Mouse (Mus musculus) heart, postnatal 0 days (tissue): ENCODE data around the gene Dvl2. TPM values are rescaled to one million over a fixed set of nuclear protein-coding genes. Genes with fewer than 3 reads are reported as not detected.

Experiments
- ATAC-seq: fragments of 200-750 bp; cut with Nextera tagmentation; 2 replicates; pipeline ENCODE4 v1.8.0; 2017; ENCODE audit warnings: low read depth, moderate number of reproducible peaks, moderate library complexity; ENCODE audit not compliant: insufficient read depth
- DNase-seq: peaks from one replicate; pipeline ENCODE4 v3.0.0-alpha.2; 2016; ENCODE audit warnings: low spot score
- H3K27ac ChIP-seq: fragments of 300-500 bp; sonication (generic); 2 replicates; pipeline ENCODE4 v1.5.1; 2014; ENCODE audit warnings: low read depth, mild to moderate bottlenecking
- H3K27me3 ChIP-seq: fragments of 300-500 bp; sonication (generic); 2 replicates; pipeline ENCODE4 v1.6.1; 2014; ENCODE audit warnings: low read length, mixed read lengths; ENCODE audit not compliant: control insufficient read depth, insufficient read depth
- H3K36me3 ChIP-seq: fragments of 300-500 bp; sonication (generic); replicated peaks from 2 replicates; pipeline ENCODE4 v1.6.1; 2014; ENCODE audit warnings: low read length, mixed read lengths; ENCODE audit not compliant: control insufficient read depth, insufficient read depth
- H3K4me1 ChIP-seq: fragments of 300-500 bp; sonication (generic); 2 replicates; pipeline ENCODE4 v1.6.1; 2014; ENCODE audit warnings: antibody characterized with exemption; ENCODE audit not compliant: control insufficient read depth, insufficient read depth
- H3K4me2 ChIP-seq: fragments of 300-500 bp; sonication (generic); 2 replicates; pipeline ENCODE4 v1.6.1; 2014; ENCODE audit warnings: low read depth, mild to moderate bottlenecking, low read length, moderate library complexity
- H3K4me3 ChIP-seq: fragments of 300-500 bp; sonication (generic); 2 replicates; pipeline ENCODE4 v1.5.1; 2014; ENCODE audit warnings: low read depth, low read length
- H3K9ac ChIP-seq: fragments of 300-500 bp; sonication (generic); replicated peaks from 2 replicates; pipeline ENCODE4 v1.6.1; 2014; ENCODE audit warnings: low read depth, low read length, mixed read lengths
- H3K9me3 ChIP-seq: fragments of 300-500 bp; sonication (generic); replicated peaks from 2 replicates; pipeline ENCODE4 v1.6.1; 2016; ENCODE audit warnings: low read length; ENCODE audit not compliant: control insufficient read depth
- CTCF ChIP-seq: IDR thresholded peaks from 2 replicates; pipeline ENCODE4 v1.5.1; 2016; ENCODE audit warnings: antibody characterized with exemption, control low read depth, low read depth
- EP300 ChIP-seq: IDR thresholded peaks from 2 replicates; pipeline ENCODE4 v1.6.1; 2016; ENCODE audit warnings: antibody characterized with exemption, low read depth
- WGBS: fragments of 180-500 bp; shearing (Covaris S2); extraction: QIAGEN DNeasy Blood & Tissue Kit; methylation state at CpG from one replicate; pipeline ENCODE4 v1.1.7; 2014; 5-methylcytosine and 5-hydroxymethylcytosine counted together
- polyA plus RNA-seq: library from polyadenylated mRNA; unstranded; fragments of >200 nt; fragmentation: Nextera tagmentation; extraction: Ambion mirVana; gene quantifications from 2 replicates; pipeline ENCODE4 v1.2.1, GENCODE M21; 2015
- total RNA-seq: library from RNA; depleted of rRNA; stranded (reverse); fragments of >200 nt; gene quantifications from 2 replicates; pipeline ENCODE4 v1.2.3, GENCODE M21; 2014; ENCODE audit warnings: low replicate concordance

Gene Dvl2
- total and polyA plus RNA-seq, 2 experiments from 2014 or later, result 6.5 to 10.8 TPM

DNA sequence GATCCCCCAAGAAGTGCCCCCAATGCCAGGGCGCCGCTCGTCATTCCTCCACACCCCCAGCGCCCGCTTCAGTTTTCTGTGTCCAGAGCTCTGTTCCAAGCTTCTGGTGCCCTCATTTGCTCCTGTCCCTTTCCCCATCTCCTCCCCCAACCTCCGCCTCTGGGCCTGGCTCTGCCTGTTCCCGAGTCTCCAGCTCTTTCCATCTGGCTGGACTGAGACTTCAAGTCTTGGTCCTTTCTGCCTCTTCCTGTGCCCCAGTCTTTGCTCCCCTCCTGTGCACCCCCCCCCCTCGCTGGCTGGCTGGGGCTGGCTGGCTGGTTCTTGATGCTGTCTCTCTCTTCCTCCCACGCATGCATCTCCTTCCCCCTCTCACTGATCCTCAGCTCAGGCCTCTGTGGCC lies 27.0 kb downstream of the Dvl2 start:
- no peak for ATAC-seq
- Histone ChIP-seq H3K4me2 (peak overlapping the region; percentile 60), H3K27ac (peak overlapping the region; percentile 46; the same call in 1 of the 2 replicates), H3K9ac (no peak overlapping the region), H3K36me3 (peaks cover 12% of the 10 kb centered on the region), H3K9me3 (no peaks in the 10 kb centered on the region), H3K4me1 (peaks cover 19% of the 10 kb centered on the region; the same call in 1 of the 2 replicates), H3K4me3 (peak overlapping the region; percentile 35; the same call in 1 of the 2 replicates), H3K27me3 (peaks cover 12% of the 10 kb centered on the region; the same call in 1 of the 2 replicates)
- DNase-seq, result no peak
- WGBS, result 52% methylated on average over 9 of the region's 9 CpGs
- TF ChIP-seq CTCF, result no peak
- no peak for TF ChIP-seq EP300

DNA sequence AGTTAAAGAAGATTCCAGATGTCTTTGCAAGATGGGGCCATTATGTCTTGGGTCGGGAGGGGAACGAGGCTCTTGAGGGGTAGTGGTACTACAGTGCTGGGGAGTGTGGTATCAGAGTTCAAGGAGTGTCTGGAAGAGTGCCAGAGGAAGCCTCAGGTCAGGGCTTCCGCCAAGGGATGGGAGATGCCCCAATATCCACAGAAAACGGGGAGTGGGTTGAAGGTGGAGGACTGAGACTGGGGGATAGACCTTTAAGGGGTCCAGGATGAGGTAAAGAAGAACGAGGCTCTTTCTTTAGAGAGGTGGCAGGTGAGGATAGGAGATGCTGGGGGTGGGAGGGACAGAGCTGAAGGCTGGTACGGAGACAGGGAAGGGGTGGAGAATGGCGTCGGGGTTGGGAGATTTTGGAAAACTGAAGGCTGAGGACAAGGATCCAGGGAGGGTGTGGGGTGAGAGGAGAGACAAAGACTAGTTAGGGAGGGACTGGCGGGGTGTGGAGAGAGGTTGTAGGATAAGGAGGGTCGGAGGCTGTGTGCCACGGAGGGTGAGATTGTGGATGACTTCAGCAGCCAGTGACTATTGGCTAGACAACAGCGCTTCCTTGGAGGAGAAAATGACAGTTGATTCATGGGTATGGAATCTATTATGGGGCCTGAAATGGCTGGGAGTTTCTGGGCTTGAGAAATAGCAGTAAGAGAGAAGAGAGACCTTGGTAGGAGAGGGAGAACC lies 28.2 kb downstream of the Dvl2 start:
- peak overlapping the region; percentile 60 for H3K4me2 ChIP-seq
- no peak for TF ChIP-seq EP300
- TF ChIP-seq CTCF, result no peak
- peaks cover 12% of the 10 kb centered on the region for H3K36me3 ChIP-seq
- H3K9ac ChIP-seq, result no peak overlapping the region
- peak overlapping the region; percentile 6; the same call in 1 of the 2 replicates for H3K4me3 ChIP-seq
- WGBS, result 25% methylated on average over 12 of the region's 12 CpGs
- peaks cover 12% of the 10 kb centered on the region; the same call in 1 of the 2 replicates for H3K27me3 ChIP-seq
- H3K4me1 ChIP-seq, result peaks cover 19% of the 10 kb centered on the region; the same call in 1 of the 2 replicates
- no peak for ATAC-seq
- DNase-seq, result no peak
- peak overlapping the region; percentile 56 for H3K27ac ChIP-seq
- no peaks in the 10 kb centered on the region for H3K9me3 ChIP-seq

DNA sequence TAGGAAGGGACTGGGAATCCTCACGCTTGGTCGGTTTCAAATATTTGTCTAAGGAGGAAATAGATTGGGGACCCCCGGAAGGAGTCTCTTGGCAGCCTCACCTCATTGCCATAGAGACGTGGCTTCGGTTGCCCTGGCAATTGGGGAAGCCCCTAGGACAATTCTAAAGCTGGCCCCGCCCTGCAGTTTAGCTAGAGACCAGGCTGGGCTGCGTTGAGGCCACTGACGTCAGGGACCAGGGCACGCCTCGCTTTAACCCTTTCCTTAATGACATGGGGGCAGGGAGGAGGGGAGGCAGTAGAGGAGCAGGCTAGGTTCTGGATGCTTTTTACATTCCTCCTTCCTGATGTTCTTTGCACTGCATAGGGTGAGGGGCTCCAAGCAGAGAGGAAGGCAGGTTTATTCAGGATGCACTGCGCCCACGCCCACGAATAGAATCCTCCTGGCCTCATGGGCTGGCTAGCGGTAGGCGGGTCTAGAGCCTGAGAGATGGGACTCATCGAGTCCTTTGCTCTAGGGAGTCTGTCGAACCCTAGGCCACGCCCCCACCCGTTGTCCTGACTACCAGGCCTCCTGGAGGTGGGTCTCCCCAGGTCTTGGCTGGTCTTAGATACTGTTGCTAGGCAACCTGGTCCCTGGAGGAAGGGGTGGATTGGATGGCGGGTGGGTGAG lies 28.9 kb downstream of the Dvl2 start:
- H3K4me3 ChIP-seq, result peak overlapping the region; percentile 6
- peak overlapping the region; percentile 60 for H3K4me2 ChIP-seq
- peak; percentile 63 for DNase-seq
- peaks cover 15% of the 10 kb centered on the region; the same call in 1 of the 2 replicates for H3K4me1 ChIP-seq
- peaks cover 12% of the 10 kb centered on the region for H3K36me3 ChIP-seq
- no peaks in the 10 kb centered on the region for H3K9me3 ChIP-seq
- H3K27ac ChIP-seq, result peak overlapping the region; percentile 56
- H3K9ac ChIP-seq, result no peak overlapping the region
- TF ChIP-seq CTCF, result no peak
- no peak for TF ChIP-seq EP300
- peak; percentile 60 for ATAC-seq
- H3K27me3 ChIP-seq, result peaks cover 10% of the 10 kb centered on the region; the same call in 1 of the 2 replicates
- WGBS, result 3% methylated on average over 19 of the region's 20 CpGs

DNA sequence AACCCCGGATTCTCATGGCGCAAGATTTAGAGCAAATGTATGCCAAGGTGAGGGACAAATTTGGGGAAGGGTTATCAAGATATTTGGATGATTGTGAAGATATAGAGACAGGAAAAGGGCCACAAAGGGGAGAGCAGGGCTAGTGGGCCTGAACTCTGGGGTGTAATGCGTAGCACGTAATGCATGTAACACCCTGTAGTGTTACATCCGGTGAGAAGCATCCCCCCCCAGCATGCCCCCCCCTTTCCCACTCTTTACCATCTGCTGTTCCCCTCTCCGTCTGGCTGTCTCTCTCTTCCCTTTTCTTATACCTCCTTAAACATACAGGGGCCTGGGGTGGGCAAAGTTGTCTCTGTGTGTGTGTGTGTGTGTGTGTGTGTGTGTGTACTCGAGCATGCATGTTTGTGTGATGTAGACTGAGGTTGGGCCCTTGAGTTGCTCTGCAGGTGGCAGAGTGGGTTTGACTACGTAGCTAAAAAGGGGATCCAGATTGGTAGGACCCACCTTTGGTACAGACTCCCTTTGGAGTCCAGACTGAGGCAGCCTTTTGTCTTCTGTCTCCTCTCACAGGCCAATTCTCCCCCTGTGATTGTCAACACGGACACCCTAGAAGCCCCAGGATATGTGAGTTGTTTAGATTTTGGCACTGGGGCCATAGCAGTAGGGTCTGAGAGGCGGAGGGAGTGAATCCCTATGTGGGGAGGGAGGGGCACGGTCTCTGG lies 29.6 kb downstream of the Dvl2 start:
- Histone ChIP-seq H3K9me3 (no peaks in the 10 kb centered on the region), H3K4me3 (no peak overlapping the region; the same call in 1 of the 2 replicates), H3K9ac (no peak overlapping the region), H3K4me2 (peak overlapping the region; percentile 60), H3K36me3 (peaks cover 12% of the 10 kb centered on the region), H3K27me3 (peaks cover 7% of the 10 kb centered on the region; the same call in 1 of the 2 replicates), H3K4me1 (peaks cover 14% of the 10 kb centered on the region; the same call in 1 of the 2 replicates), H3K27ac (no peak overlapping the region)
- 56% methylated on average over 11 of the region's 11 CpGs for WGBS
- DNase-seq (no peak), ATAC-seq (no peak)
- TF ChIP-seq CTCF (no peak), EP300 (no peak)

DNA sequence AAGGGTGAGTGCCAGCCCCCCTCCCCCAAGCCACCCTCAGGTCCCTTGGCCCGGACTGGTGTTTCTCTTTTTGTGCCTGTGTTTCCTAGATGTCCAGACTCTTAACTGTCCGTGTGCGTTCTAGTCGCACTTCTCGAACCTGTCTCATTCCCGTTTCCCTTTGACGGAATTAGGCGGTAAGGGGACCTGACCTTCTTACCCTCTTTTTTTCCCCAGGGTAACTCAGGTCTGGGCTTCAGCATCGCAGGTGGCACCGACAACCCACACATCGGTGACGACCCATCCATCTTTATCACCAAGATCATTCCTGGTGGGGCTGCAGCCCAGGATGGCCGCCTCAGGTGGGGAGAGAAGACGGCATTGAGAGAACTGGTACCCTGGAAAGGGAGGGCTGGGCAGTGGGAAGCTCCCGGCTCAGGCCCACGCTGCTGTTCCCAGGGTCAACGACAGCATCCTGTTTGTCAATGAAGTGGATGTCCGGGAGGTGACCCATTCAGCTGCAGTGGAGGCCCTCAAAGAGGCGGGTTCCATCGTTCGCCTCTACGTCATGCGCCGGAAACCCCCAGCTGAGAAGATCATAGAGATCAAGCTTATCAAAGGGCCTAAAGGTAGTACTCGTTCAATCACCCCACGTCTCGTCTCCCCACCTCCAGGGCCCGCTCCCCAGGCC lies 30.4 kb downstream of the Dvl2 start:
- Histone ChIP-seq H3K9ac (no peak overlapping the region), H3K27me3 (peaks cover 7% of the 10 kb centered on the region; the same call in 1 of the 2 replicates), H3K4me2 (no peak overlapping the region), H3K4me3 (no peak overlapping the region), H3K36me3 (peaks cover 12% of the 10 kb centered on the region), H3K27ac (no peak overlapping the region), H3K4me1 (peaks cover 14% of the 10 kb centered on the region; the same call in 1 of the 2 replicates), H3K9me3 (no peaks in the 10 kb centered on the region)
- ATAC-seq, result no peak
- DNase-seq, result no peak
- TF ChIP-seq CTCF (no peak), EP300 (no peak)
- WGBS, result 91% methylated on average over 28 of the region's 28 CpGs
